Mouse (Mus musculus) spleen, postnatal 4 days (tissue): ENCODE data around the gene Gm12888.
"Not testable (repeated sequence)": the region's sequence is repeated elsewhere in the genome, so short reads cannot be mapped to it uniquely, and the experiment has no call there.

Source experiments
- DNase-seq, 2 experiments: peaks; one replicate each; pipeline ENCODE4 v3.0.0; 2022; ENCODE audit warnings: low spot score in 2 of 2

Gene Gm12888

DNA sequence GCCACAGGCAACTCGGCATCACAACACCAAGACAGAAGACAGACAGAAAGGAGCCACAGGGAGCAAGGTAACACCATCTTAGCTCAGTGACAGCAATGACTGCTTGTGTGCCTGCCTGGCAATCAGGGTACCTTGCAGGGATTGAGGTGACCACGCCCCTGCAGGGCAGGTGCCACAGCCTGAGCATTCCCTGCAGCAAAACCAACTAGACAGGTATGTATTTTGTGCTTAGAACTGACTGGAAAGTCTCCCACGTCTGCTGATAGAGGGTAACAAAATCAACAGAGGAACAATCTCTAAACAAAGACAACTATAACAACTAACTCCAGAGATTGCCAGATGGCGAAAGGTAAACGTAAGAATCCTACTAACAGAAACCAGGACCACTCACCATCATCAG is at the start of gene Gm12888:
Gene Gm12888 (minus strand): TSS at position 101 of the 400 bp plus-strand sequence.
- not testable (repeated sequence) for DNase-seq
